Mouse (Mus musculus) liver, embryonic 11.5 days (tissue): ENCODE measurements at regions not wholly inside any gene's neighbourhood (a gene's known extent, or its start where the extent isn't known, plus 50 kb on each side); places are given as distances from the start of the nearest gene placed in this dataset.

ENCODE experiments used
- ATAC-seq: fragments of 200-750 bp; cut with Nextera tagmentation; replicated peaks from 2 replicates; pipeline ENCODE4 v1.8.0; 2017; ENCODE audit warnings: moderate number of reproducible peaks, mild to moderate bottlenecking, moderate TSS enrichment, moderate library complexity; ENCODE audit not compliant: low FRiP score
- DNase-seq: peaks from one replicate; pipeline ENCODE4 v3.0.0-alpha.2; 2017; ENCODE audit warnings: low spot score
- H3K27ac ChIP-seq: fragments of 300-500 bp; sonication (generic); 2 replicates; pipeline ENCODE4 v1.5.1; 2014; ENCODE audit warnings: mild to moderate bottlenecking, low read depth, low read length, control low read depth
- H3K27me3 ChIP-seq: fragments of 300-500 bp; sonication (generic); replicated peaks from 2 replicates; pipeline ENCODE4 v1.6.1; 2014; ENCODE audit warnings: low read length, mixed read lengths; ENCODE audit not compliant: control insufficient read depth, insufficient read depth
- H3K36me3 ChIP-seq: fragments of 300-500 bp; sonication (generic); 2 replicates; pipeline ENCODE4 v1.6.1; 2014; ENCODE audit warnings: mild to moderate bottlenecking, low read length, moderate library complexity, mixed read lengths; ENCODE audit not compliant: control insufficient read depth, insufficient read depth
- H3K4me1 ChIP-seq: fragments of 300-500 bp; sonication (generic); replicated peaks from 2 replicates; pipeline ENCODE4 v1.6.1; 2014; ENCODE audit warnings: low read length, mixed read lengths; ENCODE audit not compliant: control insufficient read depth, insufficient read depth
- H3K4me2 ChIP-seq: fragments of 300-500 bp; sonication (generic); 2 replicates; pipeline ENCODE4 v1.6.1; 2014; ENCODE audit warnings: mild to moderate bottlenecking, control low read depth, moderate library complexity
- H3K4me3 ChIP-seq: fragments of 300-500 bp; sonication (generic); 2 replicates; pipeline ENCODE4 v1.5.1; 2014; ENCODE audit warnings: low read depth, low read length, control low read depth
- H3K9ac ChIP-seq: fragments of 300-500 bp; sonication (generic); 2 replicates; pipeline ENCODE4 v1.6.1; 2014; ENCODE audit warnings: low read depth, low read length, control low read depth
- H3K9me3 ChIP-seq: fragments of 300-500 bp; sonication (generic); 2 replicates; pipeline ENCODE4 v1.6.1; 2016; ENCODE audit warnings: low read length, inconsistent platforms, mixed read lengths; ENCODE audit not compliant: control insufficient read depth
- WGBS: fragments of 180-500 bp; shearing (Covaris S2); extraction: QIAGEN DNeasy Blood & Tissue Kit; methylation state at CpG from one replicate; pipeline ENCODE4 v1.1.7; 2014; 5-methylcytosine and 5-hydroxymethylcytosine counted together

GRCm38 (mm10) chr5:91261895-91262294 is 122.5 kb downstream of the Areg start:
- ATAC-seq (no peak), DNase-seq (no peak)
- Histone ChIP-seq H3K9me3 (no peaks in the 10 kb centered on the region), H3K9ac (no peak overlapping the region), H3K27me3 (no peaks in the 10 kb centered on the region), H3K4me2 (no peak overlapping the region), H3K4me3 (no peak overlapping the region), H3K36me3 (no peaks in the 10 kb centered on the region), H3K27ac (no peak overlapping the region), H3K4me1 (no peaks in the 10 kb centered on the region)

GRCm38 (mm10) chr5:91262526-91262925 is 123.1 kb downstream of the Areg start:
- no peak overlapping the region for H3K9ac ChIP-seq
- DNase-seq, result no peak
- H3K4me1 ChIP-seq, result no peaks in the 10 kb centered on the region
- H3K4me2 ChIP-seq, result no peak overlapping the region
- no peak for ATAC-seq
- no peak overlapping the region for H3K27ac ChIP-seq
- H3K36me3 ChIP-seq, result no peaks in the 10 kb centered on the region
- no peaks in the 10 kb centered on the region for H3K9me3 ChIP-seq
- no peaks in the 10 kb centered on the region for H3K27me3 ChIP-seq
- no peak overlapping the region for H3K4me3 ChIP-seq
- 82% methylated on average over 1 of the region's 1 CpGs for WGBS

GRCm38 (mm10) chr5:91270747-91271146 is 131.3 kb downstream of the Areg start:
- ATAC-seq (no peak), DNase-seq (no peak)
- H3K9me3 ChIP-seq, result no peaks in the 10 kb centered on the region
- no peaks in the 10 kb centered on the region for H3K36me3 ChIP-seq
- no peak overlapping the region for H3K4me2 ChIP-seq
- no peak overlapping the region for H3K4me3 ChIP-seq
- H3K4me1 ChIP-seq, result no peaks in the 10 kb centered on the region
- no peak overlapping the region for H3K9ac ChIP-seq
- no peaks in the 10 kb centered on the region for H3K27me3 ChIP-seq
- WGBS, result 71% methylated on average over 1 of the region's 1 CpGs
- H3K27ac ChIP-seq, result no peak overlapping the region

GRCm38 (mm10) chr5:91271416-91271815 is 131.4 kb downstream of the Btc start:
- Histone ChIP-seq H3K36me3 (no peaks in the 10 kb centered on the region), H3K4me1 (no peaks in the 10 kb centered on the region), H3K4me3 (no peak overlapping the region), H3K27ac (no peak overlapping the region), H3K27me3 (no peaks in the 10 kb centered on the region), H3K9ac (no peak overlapping the region), H3K9me3 (no peaks in the 10 kb centered on the region), H3K4me2 (no peak overlapping the region)
- no peak for DNase-seq
- no peak for ATAC-seq

- DNase-seq, result no peak
- Histone ChIP-seq H3K27me3 (no peaks in the 10 kb centered on the region), H3K9me3 (no peaks in the 10 kb centered on the region), H3K9ac (no peak overlapping the region), H3K4me2 (no peak overlapping the region), H3K27ac (no peak overlapping the region), H3K4me1 (no peaks in the 10 kb centered on the region), H3K4me3 (no peak overlapping the region), H3K36me3 (no peaks in the 10 kb centered on the region)
- 78% methylated on average over 3 of the region's 3 CpGs for WGBS
- no peak for ATAC-seq
Observed at GRCm38 (mm10) chr5:91274411-91274810, 128.4 kb downstream of the Btc start.

GRCm38 (mm10) chr5:91278466-91278865 is 124.3 kb downstream of the Btc start:
- Histone ChIP-seq H3K9ac (no peak overlapping the region), H3K4me2 (no peak overlapping the region), H3K4me1 (no peaks in the 10 kb centered on the region), H3K27me3 (no peaks in the 10 kb centered on the region), H3K27ac (no peak overlapping the region), H3K36me3 (no peaks in the 10 kb centered on the region), H3K4me3 (no peak overlapping the region), H3K9me3 (no peaks in the 10 kb centered on the region)
- DNase-seq (no peak), ATAC-seq (no peak)
- WGBS, result 56% methylated on average over 3 of the region's 3 CpGs

- no peaks in the 10 kb centered on the region for H3K4me1 ChIP-seq
- H3K9ac ChIP-seq, result no peak overlapping the region
- H3K4me3 ChIP-seq, result no peak overlapping the region
- H3K9me3 ChIP-seq, result no peaks in the 10 kb centered on the region
- no peaks in the 10 kb centered on the region for H3K27me3 ChIP-seq
- H3K36me3 ChIP-seq, result no peaks in the 10 kb centered on the region
- no peak overlapping the region for H3K27ac ChIP-seq
- WGBS, result 22% methylated on average over 2 of the region's 2 CpGs
- no peak overlapping the region for H3K4me2 ChIP-seq
- ATAC-seq (no peak), DNase-seq (no peak)
Observed at GRCm38 (mm10) chr5:91279464-91279863, 123.3 kb downstream of the Btc start.

GRCm38 (mm10) chr5:91282969-91283368 is 119.8 kb downstream of the Btc start:
- Histone ChIP-seq H3K4me1 (no peaks in the 10 kb centered on the region), H3K4me2 (no peak overlapping the region), H3K9ac (no peak overlapping the region), H3K36me3 (no peaks in the 10 kb centered on the region), H3K27me3 (no peaks in the 10 kb centered on the region), H3K9me3 (no peaks in the 10 kb centered on the region), H3K4me3 (no peak overlapping the region), H3K27ac (no peak overlapping the region)
- DNase-seq (no peak), ATAC-seq (no peak)
- WGBS, result 68% methylated on average over 7 of the region's 7 CpGs

GRCm38 (mm10) chr5:91293073-91293472 is 109.7 kb downstream of the Btc start:
- no peak for ATAC-seq
- H3K4me1 ChIP-seq, result no peaks in the 10 kb centered on the region
- no peak overlapping the region for H3K27ac ChIP-seq
- H3K36me3 ChIP-seq, result no peaks in the 10 kb centered on the region
- 66% methylated on average over 4 of the region's 4 CpGs for WGBS
- H3K4me2 ChIP-seq, result no peak overlapping the region
- no peak overlapping the region for H3K9ac ChIP-seq
- no peaks in the 10 kb centered on the region for H3K27me3 ChIP-seq
- no peak overlapping the region for H3K4me3 ChIP-seq
- DNase-seq, result no peak
- no peaks in the 10 kb centered on the region for H3K9me3 ChIP-seq
